Mouse (Mus musculus) E14TG2a.4 (cell line): ENCODE data around the gene Trabd2b.

Source experiments
- CTCF ChIP-seq: conservative IDR thresholded peaks from 2 replicates; pipeline ENCODE4 v1.5.1; 2014; ENCODE audit warnings: low read length
- NANOG ChIP-seq: IDR thresholded peaks from 2 replicates; pipeline ENCODE4 v1.6.1; 2014; ENCODE audit warnings: borderline replicate concordance, low read length, mixed read lengths
- POU5F1 ChIP-seq: IDR thresholded peaks from 2 replicates; pipeline ENCODE4 v1.6.1; 2014; ENCODE audit warnings: low read length, borderline replicate concordance

GRCm38 (mm10) chr4:114652400-114652799 lies 245.9 kb downstream of the Trabd2b start:
- TF ChIP-seq CTCF (no peak), POU5F1 (no peak), NANOG (no peak)
